Mouse (Mus musculus) urinary bladder, postnatal 4 days (tissue): ENCODE measurements around the gene Kcnq5.
A peak's percentile ranks its signal among the peaks of the same experiment; 100 is the strongest.
"Not testable (repeated sequence)": the region's sequence is repeated elsewhere in the genome, so short reads cannot be mapped to it uniquely, and the experiment has no call there.

ENCODE experiments used
- DNase-seq, 2 experiments: peaks; one replicate each; pipeline ENCODE4 v3.0.0; 2021 to 2022; ENCODE audit warnings: low spot score in 2 of 2

Kcnq5 gene

GRCm38 (mm10) chr1:21838534-21838933, 123.2 kb downstream of the Kcnq5 start:
- no peak for DNase-seq

DNA sequence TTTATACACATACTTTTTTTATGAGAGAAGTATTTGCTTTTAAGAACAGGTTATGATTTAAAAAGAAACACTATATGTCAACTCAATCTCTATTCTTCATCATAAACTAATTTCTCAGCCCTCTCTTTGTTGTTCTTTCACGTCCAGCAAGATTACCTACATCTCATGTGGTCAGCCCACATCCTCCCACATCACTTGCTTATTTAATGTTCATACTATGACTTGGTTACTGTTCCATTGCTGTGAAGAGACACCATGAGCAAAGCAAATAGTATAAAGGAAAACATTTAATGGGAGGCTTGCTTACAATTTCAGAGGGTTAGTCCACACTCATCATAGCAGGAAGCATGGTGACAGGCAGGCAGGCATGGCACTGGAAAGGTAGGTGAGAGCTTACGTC, 124.4 kb downstream of the Kcnq5 start:
- DNase-seq = no peak

DNA sequence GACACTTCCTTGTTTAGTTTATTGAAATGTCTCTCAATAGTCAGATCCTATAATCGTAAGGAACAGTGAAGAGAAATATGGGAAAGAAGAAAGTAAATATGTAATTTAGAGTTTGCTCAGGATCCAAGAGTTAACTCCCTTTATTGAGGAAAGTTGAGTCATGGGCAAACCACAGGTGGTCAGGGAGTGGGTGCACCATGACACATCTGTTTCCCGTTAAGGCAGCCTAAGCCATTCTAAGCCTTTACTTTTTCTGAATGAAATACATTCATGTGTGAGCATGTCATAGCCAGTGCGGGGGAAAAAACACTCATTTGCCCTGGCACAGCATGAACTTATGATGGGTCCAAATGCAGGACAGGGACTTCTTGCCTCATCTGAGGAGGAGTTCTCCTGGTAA, 125.4 kb downstream of the Kcnq5 start:
- DNase-seq = no peak

DNA sequence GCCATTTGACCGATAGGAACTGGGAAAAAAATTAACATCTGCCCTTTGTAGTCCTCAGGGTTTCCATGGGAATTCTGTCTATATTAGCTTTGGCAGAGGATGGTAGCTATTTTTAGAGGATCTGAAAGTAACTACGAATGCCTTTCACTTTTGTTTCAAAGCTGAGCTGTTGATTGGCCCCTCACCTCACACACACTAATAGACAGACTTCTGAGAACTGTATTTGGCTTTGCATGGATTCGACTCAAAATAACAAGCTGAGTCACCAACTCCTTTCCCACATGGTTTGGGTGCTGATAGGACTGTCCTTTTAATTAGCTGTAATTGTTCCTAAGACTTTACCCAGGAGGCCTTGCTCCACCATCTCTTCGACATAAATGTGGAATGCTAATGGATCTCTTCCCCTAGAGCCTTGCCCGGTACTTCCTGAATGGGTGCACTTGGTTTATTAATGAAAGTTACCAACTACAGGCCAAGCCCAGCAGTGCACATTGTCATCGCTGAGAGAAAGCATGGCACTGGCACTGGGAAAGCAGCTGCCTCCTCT, 131.8 kb downstream of the Kcnq5 start:
- DNase-seq = no peak

DNA sequence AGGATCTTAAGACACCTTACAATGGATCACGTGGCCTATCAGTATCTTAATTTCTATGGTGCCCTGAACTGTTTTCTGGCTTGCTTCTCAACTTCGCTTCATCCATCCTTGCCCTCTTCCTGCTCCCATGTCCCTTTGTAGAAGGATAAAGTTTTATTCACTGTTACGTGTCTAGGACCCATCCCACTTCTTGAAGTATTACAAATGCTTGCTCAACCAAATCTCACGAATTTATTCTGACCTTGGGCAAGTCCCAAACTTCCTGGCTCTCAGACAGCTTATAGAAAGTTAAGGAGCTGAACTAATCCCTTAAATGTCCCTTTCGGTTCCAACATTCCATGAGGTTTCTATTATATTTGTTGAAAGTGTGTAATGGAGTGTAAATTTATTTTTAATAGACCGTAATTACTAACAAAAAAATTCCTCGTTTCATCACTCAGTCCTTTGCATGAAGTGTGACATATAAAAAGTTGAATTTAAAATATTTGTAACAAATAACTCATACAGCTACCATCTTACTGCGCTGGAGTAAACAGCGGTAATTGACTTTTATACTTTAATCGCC, 141.6 kb downstream of the Kcnq5 start:
- no peak for DNase-seq

- no peak for DNase-seq
Observed at GRCm38 (mm10) chr1:21805064-21805463, 156.7 kb downstream of the Kcnq5 start.

DNA sequence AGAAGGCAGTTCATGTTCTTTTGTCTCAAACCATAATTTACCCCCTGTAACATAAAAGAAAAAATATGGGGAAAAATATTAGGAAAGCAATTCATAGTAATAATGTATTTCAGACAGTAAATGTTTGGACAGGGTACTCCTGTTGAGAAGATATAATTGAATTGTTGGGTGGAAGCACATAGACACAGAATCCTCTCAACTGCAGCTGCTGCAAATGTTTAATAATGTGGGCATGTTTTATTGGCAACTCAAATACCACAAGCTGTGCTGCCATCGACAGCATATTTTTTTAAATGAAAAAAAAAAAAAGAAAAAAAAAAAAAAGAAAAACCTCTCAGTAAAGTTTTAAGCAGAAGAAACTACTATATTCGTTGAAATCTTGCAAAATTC, 157.3 kb downstream of the Kcnq5 start:
- DNase-seq = no peak

- no peak for DNase-seq
Observed at GRCm38 (mm10) chr1:21803751-21804476, 157.8 kb downstream of the Kcnq5 start.

GRCm38 (mm10) chr1:21780746-21781145, 181.0 kb downstream of the Kcnq5 start:
- no peak for DNase-seq

DNA sequence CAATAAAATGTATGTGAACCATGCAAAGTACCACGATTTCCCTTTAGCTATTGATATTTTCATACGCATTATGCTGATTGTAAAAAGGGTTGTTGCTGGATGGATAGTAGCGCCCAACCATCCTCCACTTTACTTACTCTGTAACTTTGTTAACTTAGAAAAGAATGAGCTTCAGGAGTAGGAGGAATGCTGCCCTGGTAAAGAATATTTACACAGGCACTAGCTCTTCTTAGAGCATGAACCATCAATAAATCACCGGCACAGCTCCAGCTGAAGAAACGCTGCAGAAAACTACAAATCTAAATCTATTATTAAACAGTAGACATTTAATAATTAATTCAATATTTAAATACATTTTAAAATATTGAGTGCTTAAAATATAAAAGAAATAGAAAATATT, 184.2 kb downstream of the Kcnq5 start:
- no peak for DNase-seq

DNA sequence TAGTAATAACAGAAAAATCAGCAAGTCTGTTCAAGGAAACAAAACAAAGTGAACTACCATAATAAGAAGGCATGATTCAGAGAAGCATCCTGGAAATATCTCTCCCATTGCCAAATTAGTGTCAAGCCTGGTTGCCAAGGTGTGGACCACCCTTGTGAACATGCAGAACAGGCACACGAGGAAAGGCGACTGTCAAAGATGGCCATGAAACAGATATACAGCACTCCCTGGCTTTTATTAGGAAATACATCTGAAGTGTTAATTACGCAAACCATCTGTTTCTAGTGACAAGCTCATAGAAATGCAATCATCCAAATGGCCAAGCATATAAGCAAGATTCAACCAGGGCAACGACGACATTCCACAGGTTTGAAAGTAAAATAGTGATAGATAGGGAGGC, 187.8 kb downstream of the Kcnq5 start:
- peak in 1 of 2 experiments; percentile 18 for DNase-seq

GRCm38 (mm10) chr1:21770494-21770893, 191.2 kb downstream of the Kcnq5 start:
- DNase-seq = no peak

DNA sequence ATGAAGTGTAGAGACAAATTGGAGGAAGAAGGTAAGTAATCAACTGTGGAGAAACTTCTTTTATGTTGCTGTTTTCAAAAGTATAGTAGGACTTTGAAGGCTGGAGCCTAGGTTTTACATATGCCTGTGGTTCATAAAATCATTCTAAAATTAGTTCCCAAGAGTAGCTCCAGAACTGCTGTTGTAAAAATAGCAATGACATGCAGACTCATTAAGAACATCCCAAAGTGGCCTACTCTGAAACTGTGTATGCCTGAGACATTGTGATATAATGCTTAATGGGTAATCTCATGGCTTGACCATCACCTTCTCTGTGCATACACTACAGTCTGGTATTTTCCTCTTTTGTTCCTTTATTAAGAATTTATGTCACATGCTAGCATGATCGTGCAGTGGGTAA, 212.4 kb downstream of the Kcnq5 start:
- DNase-seq = no peak

DNA sequence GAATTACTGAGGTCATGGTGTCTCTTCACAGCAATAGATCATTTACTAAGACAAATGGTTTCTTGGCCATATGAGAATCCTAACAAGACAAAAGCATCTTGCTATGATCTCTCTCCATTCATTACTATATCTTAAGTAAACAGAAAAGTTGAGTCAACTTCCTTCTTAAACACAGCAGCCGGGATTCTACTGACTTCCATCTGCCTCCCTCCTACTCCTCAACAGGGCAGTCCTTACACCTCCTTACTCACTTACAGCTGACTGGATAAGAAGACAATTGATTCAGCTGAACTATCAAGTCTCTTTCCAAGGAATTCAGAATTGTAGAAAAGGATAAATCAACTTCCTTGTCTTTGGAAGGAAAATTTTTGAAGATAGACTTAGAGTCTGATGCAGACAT, 232.6 kb downstream of the Kcnq5 start:
- DNase-seq = no peak

GRCm38 (mm10) chr1:21723231-21723630, 238.5 kb downstream of the Kcnq5 start:
- DNase-seq = not testable (repeated sequence)

DNA sequence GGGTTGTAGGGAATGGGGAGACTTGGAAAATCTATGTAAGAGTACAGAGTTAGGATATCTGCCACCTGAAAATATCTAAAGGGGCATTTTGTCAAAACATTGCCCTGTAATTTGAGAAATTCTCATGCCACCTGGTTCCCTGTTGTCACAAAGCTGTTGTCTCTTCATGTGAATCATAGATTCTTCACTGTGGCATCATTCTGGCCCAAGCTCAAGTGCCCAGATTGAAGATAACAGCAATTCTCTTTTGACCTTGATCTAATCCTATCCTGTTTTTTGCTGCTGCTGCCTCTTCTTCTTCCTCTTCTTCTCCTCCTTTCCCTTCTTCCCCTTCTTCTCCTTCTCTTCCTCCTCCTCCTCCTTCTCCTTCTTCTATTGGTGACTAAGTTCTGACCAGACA, 240.5 kb downstream of the Kcnq5 start:
- no peak for DNase-seq

DNA sequence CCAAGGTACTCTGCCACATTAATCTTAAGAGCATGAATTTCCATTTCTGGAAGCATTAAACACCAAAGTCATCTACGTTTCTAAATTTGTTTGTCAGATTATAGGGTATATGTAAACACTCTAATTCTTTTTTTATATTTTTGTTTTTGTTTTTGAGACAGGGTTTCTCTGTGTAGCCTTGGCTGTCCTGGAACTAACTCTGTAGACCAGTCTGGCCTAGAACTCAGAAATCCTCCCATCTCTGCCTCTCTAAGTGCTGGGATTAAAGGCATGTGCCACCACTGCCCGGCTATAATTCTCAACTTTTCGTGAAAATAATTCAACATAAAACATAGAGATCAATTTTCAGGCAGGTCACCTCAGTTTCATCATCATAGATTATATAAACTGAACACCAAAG, 246.9 kb downstream of the Kcnq5 start:
- DNase-seq = no peak

GRCm38 (mm10) chr1:21712711-21713110, 249.0 kb downstream of the Kcnq5 start:
- no peak for DNase-seq

GRCm38 (mm10) chr1:21690458-21690857, 271.3 kb downstream of the Kcnq5 start:
- DNase-seq = no peak

GRCm38 (mm10) chr1:21688918-21689317, 272.8 kb downstream of the Kcnq5 start:
- DNase-seq = no peak

GRCm38 (mm10) chr1:21684444-21684843, 277.3 kb downstream of the Kcnq5 start:
- DNase-seq = no peak

DNA sequence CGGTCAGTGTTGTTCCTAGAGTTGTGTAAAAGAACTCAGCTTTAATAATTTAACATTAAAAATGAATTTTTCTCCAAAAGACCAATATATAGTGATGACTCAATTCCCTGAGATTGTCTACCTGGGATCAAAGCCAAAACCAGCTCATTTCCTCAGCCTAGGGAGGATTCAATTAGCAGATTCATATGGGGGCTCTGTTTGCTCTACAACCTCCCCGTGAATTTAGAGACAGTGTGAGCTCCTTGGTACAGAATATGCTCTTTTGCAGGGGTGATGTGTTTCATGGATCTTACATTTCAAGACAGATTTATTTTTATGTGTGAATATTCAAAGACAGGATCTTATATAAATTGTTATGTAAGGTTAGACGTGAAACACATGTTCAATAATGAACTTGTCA, 284.9 kb downstream of the Kcnq5 start:
- DNase-seq = no peak

DNA sequence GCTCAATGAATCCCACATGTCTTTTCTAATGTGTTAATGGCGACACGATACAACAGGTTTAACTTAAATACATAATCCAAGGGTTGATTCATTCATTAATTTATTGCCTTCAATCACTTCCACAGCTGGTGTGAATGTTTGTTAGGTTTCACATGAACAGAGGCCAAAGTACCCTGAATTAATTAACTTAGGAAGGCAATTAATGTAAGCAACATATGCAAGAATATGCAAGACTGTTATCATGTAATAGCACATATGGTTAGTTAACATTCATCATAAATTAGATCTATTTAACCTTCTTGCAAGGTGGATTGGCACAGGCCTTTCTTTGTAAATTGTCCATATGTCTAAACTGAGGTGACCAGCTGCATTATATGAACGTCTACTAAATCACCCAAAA, 300.9 kb downstream of the Kcnq5 start:
- no peak for DNase-seq

GRCm38 (mm10) chr1:21650820-21651219, 310.9 kb downstream of the Kcnq5 start:
- no peak for DNase-seq
